Mouse (Mus musculus) bone marrow macrophage, adult 2 months (primary cell): Measurements from ENCODE around the gene Ssrp1. TPM values are rescaled to one million over a fixed set of nuclear protein-coding genes. Genes with fewer than 3 reads are reported as not detected.

Experiments used
- H3K27ac ChIP-seq: 2 replicates; pipeline ENCODE4 v1.5.1; 2012; ENCODE audit warnings: low read depth, low read length; ENCODE audit not compliant: insufficient read depth
- H3K4me1 ChIP-seq: 2 replicates; pipeline ENCODE4 v1.6.1; 2012; ENCODE audit warnings: low read length; ENCODE audit not compliant: control insufficient read depth, insufficient read depth
- H3K4me3 ChIP-seq: 2 replicates; pipeline ENCODE4 v1.5.1; 2012; ENCODE audit warnings: mild to moderate bottlenecking, low read length, moderate library complexity; ENCODE audit not compliant: insufficient read depth
- CTCF ChIP-seq: IDR thresholded peaks from 2 replicates; pipeline ENCODE4 v1.5.1; 2012; ENCODE audit warnings: low read depth, mild to moderate bottlenecking, low read length, moderate library complexity
- POLR2A ChIP-seq: IDR thresholded peaks from 2 replicates; pipeline ENCODE4 v1.6.1; 2012; ENCODE audit warnings: mild to moderate bottlenecking, low read depth, low read length, borderline replicate concordance
- polyA plus RNA-seq: library from polyadenylated mRNA; stranded (reverse); fragments of >200 nt; gene quantifications from 2 replicates; pipeline ENCODE4 v1.2.4, GENCODE M21; 2012; ENCODE audit not compliant: missing spikeins, insufficient read depth, insufficient read length

The Ssrp1 gene
- polyA plus RNA-seq, 1 experiment = 96.7 TPM

- no peak overlapping the region for H3K27ac ChIP-seq
- no peak for TF ChIP-seq CTCF
- TF ChIP-seq POLR2A = no peak
- no peak overlapping the region for H3K4me3 ChIP-seq
- H3K4me1 ChIP-seq = no peaks in the 10 kb centered on the region
These were observed 36.7 kb downstream of the Ssrp1 start for GRCm38 (mm10) chr2:85073751-85074150.

- H3K4me1 ChIP-seq = no peaks in the 10 kb centered on the region
- TF ChIP-seq CTCF = no peak
- TF ChIP-seq POLR2A = no peak
- no peak overlapping the region for H3K4me3 ChIP-seq
- H3K27ac ChIP-seq = no peak overlapping the region
These were observed 51.9 kb downstream of the Ssrp1 start for GRCm38 (mm10) chr2:85088716-85089646.

GRCm38 (mm10) chr2:85091325-85091724 lies 54.3 kb downstream of the Ssrp1 start:
- TF ChIP-seq CTCF (no peak), POLR2A (no peak)
- no peak overlapping the region for H3K4me3 ChIP-seq
- H3K27ac ChIP-seq = no peak overlapping the region
- no peaks in the 10 kb centered on the region for H3K4me1 ChIP-seq

- Histone ChIP-seq H3K27ac (no peak overlapping the region), H3K4me1 (no peaks in the 10 kb centered on the region), H3K4me3 (no peak overlapping the region)
- TF ChIP-seq POLR2A (no peak), CTCF (no peak)
These were observed 56.3 kb downstream of the Ssrp1 start for GRCm38 (mm10) chr2:85093376-85093775.

GRCm38 (mm10) chr2:85095906-85096305 lies 58.9 kb downstream of the Ssrp1 start:
- no peak overlapping the region for H3K27ac ChIP-seq
- no peaks in the 10 kb centered on the region for H3K4me1 ChIP-seq
- TF ChIP-seq CTCF = no peak
- TF ChIP-seq POLR2A = no peak
- no peak overlapping the region for H3K4me3 ChIP-seq

Other genes with a start within 250 kb of the Ssrp1 start
- 107 and 110 TPM in 2 replicates for gene Ube2l6, start 238.4 kb upstream of the Ssrp1 start, polyA plus RNA-seq
- gene Smtnl1, start 214.6 kb upstream of the Ssrp1 start, polyA plus RNA-seq = not detected in 2 replicates
- 20.7 TPM in 2 replicates for gene Timm10, start 210.2 kb upstream of the Ssrp1 start, polyA plus RNA-seq
- gene Slc43a1, start 198.4 kb upstream of the Ssrp1 start, polyA plus RNA-seq = not detected in 2 replicates
- not detected in 2 replicates for gene Rtn4rl2, start 150.5 kb upstream of the Ssrp1 start, polyA plus RNA-seq
- gene Slc43a3, start 100.7 kb upstream of the Ssrp1 start, polyA plus RNA-seq = 14.9 and 15.3 TPM in 2 replicates
- not detected in 2 replicates for gene Prg2, start 56.8 kb upstream of the Ssrp1 start, polyA plus RNA-seq
- gene Prg3, start 49.0 kb upstream of the Ssrp1 start, polyA plus RNA-seq = not detected in 2 replicates
- gene P2rx3, start 228 bp downstream of the Ssrp1 start, polyA plus RNA-seq = 0.42 TPM in 1 of 2 replicates, not detected in the other
- gene Tnks1bp1, start 10.8 kb downstream of the Ssrp1 start, polyA plus RNA-seq = 7.5 and 10.9 TPM in 2 replicates
- not detected in 2 replicates for gene Aplnr, start 99.0 kb downstream of the Ssrp1 start, polyA plus RNA-seq
- gene Lrrc55, start 160.0 kb downstream of the Ssrp1 start, polyA plus RNA-seq = not detected in 2 replicates